Mouse (Mus musculus): ENCODE results near the gene Nlrp9a.
"Not testable (repeated sequence)": the region's sequence is repeated elsewhere in the genome, so short reads cannot be mapped to it uniquely, and the experiment has no call there.

The Nlrp9a gene

GRCm38 (mm10) chr7:26534723-26535122 lies at the start of gene Nlrp9a:
Gene Nlrp9a, plus strand, starts transcription at chr7:26535023.
- not testable (repeated sequence) for DNase-seq (ENCODE audit: low read depth)

GRCm38 (mm10) chr7:26489514-26489913 lies 45.3 kb upstream of the Nlrp9a start:
- not testable (repeated sequence) for DNase-seq (ENCODE audit: low read depth)

DNA sequence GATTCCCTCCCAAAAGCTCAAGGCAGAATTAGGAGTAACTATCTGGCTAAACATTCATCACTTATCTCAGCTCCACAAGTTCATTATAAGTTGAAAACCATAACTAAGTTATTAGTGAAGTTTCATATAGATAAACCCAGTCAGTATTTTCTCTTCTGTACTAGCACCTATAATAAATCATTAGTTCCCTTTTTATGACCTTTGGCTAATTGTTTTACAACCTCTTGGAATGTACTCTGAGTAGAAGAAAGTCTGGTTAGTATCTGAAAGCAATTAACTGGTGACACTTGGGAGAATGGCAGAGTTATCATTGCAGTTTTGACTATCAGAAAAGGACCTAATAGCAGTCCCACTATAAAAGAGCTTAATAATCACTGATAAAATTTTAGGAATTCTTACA lies 54.3 kb downstream of the Nlrp9a start:
- DNase-seq (ENCODE audit: low read depth) = no peak

DNA sequence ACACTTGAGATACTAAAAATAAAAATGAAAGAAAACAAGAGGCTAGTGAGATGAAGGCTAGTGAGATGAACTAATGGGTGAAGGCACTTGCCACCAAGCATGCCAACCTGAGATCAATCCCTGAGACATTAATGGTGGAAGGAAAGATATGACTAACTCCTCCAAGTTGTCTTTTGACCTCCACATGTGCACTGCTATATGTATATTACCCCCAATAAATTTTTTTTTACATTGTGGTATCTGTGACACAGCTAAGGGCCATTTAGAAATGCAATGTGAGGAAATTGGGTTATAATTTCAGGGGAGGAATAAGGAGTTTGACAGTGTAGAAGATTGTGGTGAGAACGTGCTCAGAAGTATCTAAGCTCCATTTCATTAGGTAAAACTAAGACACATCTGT lies 55.0 kb downstream of the Nlrp9a start:
- DNase-seq (ENCODE audit: low read depth) = no peak

- DNase-seq (ENCODE audit: low read depth) = not testable (repeated sequence)
These were observed 83.5 kb downstream of the Nlrp9a start, which contains the start of gene Vmn1r185 for GRCm38 (mm10) chr7:26618364-26618763. Gene Vmn1r185, minus strand, starts transcription at chr7:26618464.
